Mouse (Mus musculus): Measurements from ENCODE around the gene Nfic.

Gene Nfic

GRCm38 (mm10) chr10:81415549-81416310 lies 39.7 kb downstream of the Nfic start:
- DNase-seq = no peak

- DNase-seq = no peak
Measured at GRCm38 (mm10) chr10:81415146-81415545, 40.3 kb downstream of the Nfic start.

- no peak for DNase-seq
Measured at GRCm38 (mm10) chr10:81414682-81415081, 40.8 kb downstream of the Nfic start.

GRCm38 (mm10) chr10:81413310-81414261 lies 41.8 kb downstream of the Nfic start:
- DNase-seq = peak; percentile 85

GRCm38 (mm10) chr10:81412586-81413309 lies 42.7 kb downstream of the Nfic start:
- DNase-seq = peak; percentile 54

- DNase-seq = peak; percentile 91
Measured at GRCm38 (mm10) chr10:81411471-81412400, 43.7 kb downstream of the Nfic start.

- DNase-seq = no peak
Measured at GRCm38 (mm10) chr10:81410981-81411380, 44.5 kb downstream of the Nfic start.

GRCm38 (mm10) chr10:81410350-81410749 lies 45.1 kb downstream of the Nfic start:
- DNase-seq = peak; percentile 41

GRCm38 (mm10) chr10:81409330-81409729 lies 46.1 kb downstream of the Nfic start:
- no peak for DNase-seq

GRCm38 (mm10) chr10:81408871-81409291 lies 46.6 kb downstream of the Nfic start:
- peak; percentile 65 for DNase-seq

- peak; percentile 36 for DNase-seq
Measured at GRCm38 (mm10) chr10:81408424-81408729, 47.1 kb downstream of the Nfic start.

- peak; percentile 85 for DNase-seq
Measured at GRCm38 (mm10) chr10:81407539-81408423, 47.7 kb downstream of the Nfic start.

- peak; percentile 45 for DNase-seq
Measured at GRCm38 (mm10) chr10:81406504-81407440, 48.7 kb downstream of the Nfic start.

- DNase-seq = peak; percentile 85
Measured at GRCm38 (mm10) chr10:81405588-81406201, 49.7 kb downstream of the Nfic start.

GRCm38 (mm10) chr10:81404720-81405119 lies 50.7 kb downstream of the Nfic start:
- DNase-seq = no peak

- no peak for DNase-seq
Measured at GRCm38 (mm10) chr10:81404082-81404481, 51.4 kb downstream of the Nfic start.

GRCm38 (mm10) chr10:81403511-81403910 lies 51.9 kb downstream of the Nfic start:
- no peak for DNase-seq

GRCm38 (mm10) chr10:81402227-81402765 lies 53.1 kb downstream of the Nfic start:
- no peak for DNase-seq
